Mouse (Mus musculus): ENCODE measurements around the gene Smoc1. TPM values are rescaled to one million over a fixed set of nuclear protein-coding genes. Genes with fewer than 3 reads are reported as not detected.

Smoc1 gene
- polyA plus RNA-seq, 1 experiment = 0.19 TPM

- no peaks in the 10 kb centered on the region for H3K36me3 ChIP-seq (ENCODE audit: control insufficient read depth, insufficient read depth)
- no peaks in the 10 kb centered on the region for H3K79me2 ChIP-seq (ENCODE audit: control insufficient read depth, insufficient read depth)
- H3K27me3 ChIP-seq (ENCODE audit: control insufficient read depth, insufficient read depth, insufficient read length) = peaks cover 37% of the 10 kb centered on the region
- no peak overlapping the region for H3ac ChIP-seq (ENCODE audit: control insufficient read depth, insufficient read length)
- TF ChIP-seq TCF3 (IDR thresholded peaks at IDR 0.05; ENCODE audit: insufficient read length, low read depth) (no peak), CEBPB (IDR thresholded peaks at IDR 0.05; ENCODE audit: insufficient read depth, poor library complexity, severe bottlenecking) (no peak), MYOG (IDR thresholded peaks at IDR 0.05; ENCODE audit: control insufficient read depth in 1 of 3, insufficient read depth in 1 of 3, insufficient read length in 2 of 3, low read depth in 2 of 3) (no peak), USF1 (IDR thresholded peaks at IDR 0.05; ENCODE audit: low read depth) (no peak), MYOD1 (IDR thresholded peaks at IDR 0.05; ENCODE audit: control insufficient read depth in 1 of 3, insufficient read length in 2 of 3, low read depth in 2 of 3) (no peak), SRF (IDR thresholded peaks at IDR 0.05; ENCODE audit: control insufficient read depth, insufficient read length, low read depth) (no peak), E2F4 (IDR thresholded peaks at IDR 0.05; ENCODE audit: insufficient read depth) (no peak), POLR2AphosphoS2 (IDR thresholded peaks at IDR 0.05; ENCODE audit: insufficient read length, low read depth) (no peak), POLR2A (IDR thresholded peaks at IDR 0.05; ENCODE audit: insufficient read length, low read depth) (no peak), TCF12 (IDR thresholded peaks at IDR 0.05; ENCODE audit: insufficient read depth, poor library complexity, severe bottlenecking) (no peak), REST (IDR thresholded peaks at IDR 0.05; ENCODE audit: insufficient read depth, insufficient read length) (no peak), MAX (IDR thresholded peaks at IDR 0.05; ENCODE audit: low read depth) (no peak)
- no peak overlapping the region for H3K4me2 ChIP-seq (ENCODE audit: low read depth)
- H3K4me3 ChIP-seq = no peak overlapping the region
Observed at GRCm38 (mm10) chr12:80995326-80995725, 31.3 kb upstream of the Smoc1 start.

DNA sequence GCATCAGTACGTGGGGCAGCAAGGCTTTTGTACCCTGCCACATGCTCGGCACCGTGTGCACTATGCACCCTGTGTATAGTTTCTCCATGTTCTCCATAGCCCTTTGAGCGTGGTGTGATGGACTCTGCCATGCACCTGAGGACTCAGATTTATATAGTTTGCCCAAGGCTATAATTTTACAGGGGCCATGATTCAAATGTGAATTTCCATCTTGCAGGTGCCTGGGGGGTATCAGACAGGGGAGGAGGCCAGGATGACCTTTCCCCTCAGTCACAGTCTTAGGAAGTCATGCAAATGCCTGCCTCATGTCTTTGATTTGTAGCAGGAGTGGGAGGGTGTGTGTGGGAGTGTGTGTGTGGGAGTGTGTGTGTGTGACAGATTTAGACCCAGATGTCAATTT lies 29.0 kb upstream of the Smoc1 start:
- Histone ChIP-seq H3ac (ENCODE audit: control insufficient read depth, insufficient read length) (no peak overlapping the region), H3K27me3 (ENCODE audit: control insufficient read depth, insufficient read depth, insufficient read length) (peaks cover 21% of the 10 kb centered on the region)
- TF ChIP-seq POLR2AphosphoS2 (IDR thresholded peaks at IDR 0.05; ENCODE audit: insufficient read length, low read depth) = no peak
- no peak for TF ChIP-seq CEBPB (IDR thresholded peaks at IDR 0.05; ENCODE audit: insufficient read depth, poor library complexity, severe bottlenecking)
- no peak for TF ChIP-seq POLR2A (IDR thresholded peaks at IDR 0.05; ENCODE audit: insufficient read length, low read depth)
- TF ChIP-seq E2F4 (IDR thresholded peaks at IDR 0.05; ENCODE audit: insufficient read depth) = no peak
- no peak for TF ChIP-seq MYOD1 (IDR thresholded peaks at IDR 0.05; ENCODE audit: control insufficient read depth in 1 of 3, insufficient read length in 2 of 3, low read depth in 2 of 3)
- no peak for TF ChIP-seq TCF12 (IDR thresholded peaks at IDR 0.05; ENCODE audit: insufficient read depth, poor library complexity, severe bottlenecking)
- no peak for TF ChIP-seq MAX (IDR thresholded peaks at IDR 0.05; ENCODE audit: low read depth)
- TF ChIP-seq TCF3 (IDR thresholded peaks at IDR 0.05; ENCODE audit: insufficient read length, low read depth) = no peak
- no peak for TF ChIP-seq SRF (IDR thresholded peaks at IDR 0.05; ENCODE audit: control insufficient read depth, insufficient read length, low read depth)
- no peak for TF ChIP-seq REST (IDR thresholded peaks at IDR 0.05; ENCODE audit: insufficient read depth, insufficient read length)

DNA sequence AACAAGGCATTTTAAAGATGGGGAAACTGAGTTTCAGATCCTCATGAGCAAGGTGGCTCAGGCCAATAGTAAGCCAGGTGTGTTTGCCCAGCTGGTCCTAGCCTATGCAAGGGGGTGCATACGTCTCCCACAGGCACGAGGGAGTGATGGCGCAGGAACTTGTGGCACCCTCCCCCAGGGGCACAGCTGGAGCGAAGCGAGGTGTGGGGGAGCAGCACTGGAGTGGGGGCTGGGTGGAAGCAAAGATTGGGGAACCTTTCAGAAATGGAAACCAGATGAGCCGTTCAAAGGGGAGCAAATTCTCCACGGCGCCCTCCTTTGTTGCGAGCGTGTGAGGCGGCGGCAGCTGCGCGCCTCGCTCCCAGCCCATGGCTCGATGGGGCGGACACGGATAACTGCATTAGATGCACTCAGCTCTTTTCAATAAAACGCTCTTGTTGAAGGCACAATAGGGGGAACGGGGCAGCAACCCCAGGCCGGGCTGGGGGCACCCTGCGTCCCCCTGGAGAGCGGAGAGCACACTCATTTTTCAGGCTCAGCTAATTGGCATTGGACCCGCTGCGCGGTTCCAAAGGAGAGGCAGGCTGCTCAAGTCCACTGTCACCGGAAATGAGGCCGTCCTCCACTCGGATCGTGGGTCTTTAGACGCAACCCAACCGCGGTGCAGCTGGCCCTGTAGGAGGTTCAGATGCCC lies 27.9 kb upstream of the Smoc1 start:
- Histone ChIP-seq H3K27me3 (ENCODE audit: control insufficient read depth, insufficient read depth, insufficient read length) (peaks cover 18% of the 10 kb centered on the region), H3K4me3 (no peak overlapping the region)
- TF ChIP-seq REST (IDR thresholded peaks at IDR 0.05; ENCODE audit: insufficient read depth, insufficient read length) = no peak
- no peak for TF ChIP-seq USF1 (IDR thresholded peaks at IDR 0.05; ENCODE audit: low read depth)
- TF ChIP-seq CEBPB (IDR thresholded peaks at IDR 0.05; ENCODE audit: insufficient read depth, poor library complexity, severe bottlenecking) = no peak
- no peak for TF ChIP-seq TCF12 (IDR thresholded peaks at IDR 0.05; ENCODE audit: insufficient read depth, poor library complexity, severe bottlenecking)
- TF ChIP-seq POLR2AphosphoS2 (IDR thresholded peaks at IDR 0.05; ENCODE audit: insufficient read length, low read depth) = no peak
- TF ChIP-seq TCF3 (IDR thresholded peaks at IDR 0.05; ENCODE audit: insufficient read length, low read depth) = no peak
- no peak for TF ChIP-seq E2F4 (IDR thresholded peaks at IDR 0.05; ENCODE audit: insufficient read depth)
- TF ChIP-seq SRF (IDR thresholded peaks at IDR 0.05; ENCODE audit: control insufficient read depth, insufficient read length, low read depth) = no peak
- TF ChIP-seq MAX (IDR thresholded peaks at IDR 0.05; ENCODE audit: low read depth) = no peak
- TF ChIP-seq MYOD1 (IDR thresholded peaks at IDR 0.05; ENCODE audit: control insufficient read depth in 1 of 3, insufficient read length in 2 of 3, low read depth in 2 of 3) = no peak
- no peak for TF ChIP-seq POLR2A (IDR thresholded peaks at IDR 0.05; ENCODE audit: insufficient read length, low read depth)
- no peak for TF ChIP-seq MYOG (IDR thresholded peaks at IDR 0.05; ENCODE audit: control insufficient read depth in 1 of 3, insufficient read depth in 1 of 3, insufficient read length in 2 of 3, low read depth in 2 of 3)

More for the DNA sequence above, 29.0 kb upstream of the Smoc1 start:
- H3K36me3 ChIP-seq (ENCODE audit: control insufficient read depth, insufficient read depth) = no peaks in the 10 kb centered on the region
- H3K4me3 ChIP-seq = no peak overlapping the region
- H3K4me2 ChIP-seq (ENCODE audit: low read depth) = no peak overlapping the region
- no peaks in the 10 kb centered on the region for H3K79me2 ChIP-seq (ENCODE audit: control insufficient read depth, insufficient read depth)

DNA sequence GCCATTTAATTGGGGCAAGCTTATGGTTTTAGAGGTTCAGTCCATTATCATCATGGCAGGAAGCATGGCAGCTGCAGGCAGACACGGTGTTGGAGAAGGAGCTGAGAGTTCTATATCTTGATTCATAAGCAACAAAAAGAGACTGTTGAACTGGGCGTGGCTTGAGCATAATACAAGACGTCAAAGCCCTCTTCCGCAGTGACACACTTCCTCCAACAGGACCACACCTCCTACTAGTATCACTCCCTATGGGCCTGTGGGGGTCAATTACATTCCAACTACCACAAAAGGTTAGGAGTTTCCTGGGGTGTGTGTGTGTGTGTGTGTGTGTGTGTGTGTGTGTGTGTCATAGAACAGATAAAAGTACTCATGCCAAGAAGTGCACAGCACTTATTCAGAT lies 25.7 kb upstream of the Smoc1 start:
- no peak for TF ChIP-seq E2F4 (IDR thresholded peaks at IDR 0.05; ENCODE audit: insufficient read depth)
- Histone ChIP-seq H3K36me3 (ENCODE audit: control insufficient read depth, insufficient read depth) (no peaks in the 10 kb centered on the region), H3K27me3 (ENCODE audit: control insufficient read depth, insufficient read depth, insufficient read length) (peaks cover 15% of the 10 kb centered on the region), H3K79me2 (ENCODE audit: control insufficient read depth, insufficient read depth) (no peaks in the 10 kb centered on the region), H3ac (ENCODE audit: control insufficient read depth, insufficient read length) (no peak overlapping the region), H3K4me3 (no peak overlapping the region), H3K4me2 (ENCODE audit: low read depth) (no peak overlapping the region)

More for the DNA sequence above, 27.9 kb upstream of the Smoc1 start:
- Histone ChIP-seq H3K79me2 (ENCODE audit: control insufficient read depth, insufficient read depth) (no peaks in the 10 kb centered on the region), H3ac (ENCODE audit: control insufficient read depth, insufficient read length) (no peak overlapping the region), H3K4me2 (ENCODE audit: low read depth) (no peak overlapping the region), H3K36me3 (ENCODE audit: control insufficient read depth, insufficient read depth) (no peaks in the 10 kb centered on the region)
